Mouse (Mus musculus): ENCODE results near the gene Ttc25. TPM values are rescaled to one million over a fixed set of nuclear protein-coding genes. Genes with fewer than 3 reads are reported as not detected.

Ttc25 gene
- polyA plus RNA-seq (2014; fragmentation: Nextera tagmentation; extraction: Ambion mirVana), result 0.13 and 1.0 TPM in 2 replicates

DNA sequence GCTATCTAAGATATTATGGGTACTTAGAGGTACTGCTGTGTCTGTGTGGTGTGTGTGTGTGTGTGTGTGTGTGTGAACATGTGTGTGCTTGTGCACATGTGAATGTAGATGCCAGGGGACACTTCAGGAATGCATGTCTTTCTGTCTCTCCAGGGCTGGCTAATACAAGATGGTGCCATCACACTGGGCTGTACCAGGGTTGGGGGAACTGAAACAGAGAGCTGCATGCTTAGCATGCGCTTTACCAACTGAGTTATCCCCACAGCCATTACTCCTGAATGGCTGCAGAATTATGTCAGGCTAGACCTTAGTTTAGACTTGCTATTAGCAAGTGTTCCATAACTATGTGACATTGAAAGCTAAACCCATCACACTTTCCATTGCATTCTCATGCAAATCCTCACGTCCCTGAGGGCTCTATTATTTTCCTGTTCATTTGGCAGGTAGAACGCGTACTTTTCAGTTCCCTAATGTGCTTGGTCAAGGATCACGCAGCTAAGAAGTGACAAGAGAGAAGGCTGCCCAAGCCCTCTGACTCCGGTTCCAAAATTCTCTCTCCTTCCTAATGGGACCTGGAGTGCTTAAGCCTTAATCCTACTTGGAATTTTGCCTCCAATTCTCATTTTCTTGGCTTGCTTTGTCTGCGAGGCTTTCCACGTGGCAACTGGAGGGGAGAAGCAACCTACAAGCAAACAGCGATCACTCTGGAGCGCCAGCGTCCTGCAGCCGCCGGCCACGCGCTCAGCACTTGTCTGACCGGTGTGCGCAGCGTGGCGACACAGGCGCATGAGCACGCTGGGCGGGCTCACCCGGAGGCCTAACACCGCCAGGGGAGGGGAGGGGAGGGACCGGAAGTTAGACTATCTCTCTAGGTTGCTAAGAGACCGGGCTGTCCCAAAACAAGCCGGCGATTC, at the start of gene Ttc25:
Gene Ttc25, plus strand, starts transcription at position 776 of the 914 bp plus-strand sequence.
- Histone ChIP-seq H3K27ac (replicated peaks in 1 of 2; ENCODE audit: control insufficient read depth in 1 of 2, insufficient read depth in 1 of 2, low read depth in 2 of 2, low read length in 2 of 2) (peak within 1 kb of the TSS; percentile 22 to 61; a peak in 3 of 4 replicates), H3K4me3 (ENCODE audit: control insufficient read depth in 1 of 2, insufficient read depth in 1 of 2, low read depth in 1 of 2, low read length in 2 of 2) (peak within 1 kb of the TSS; percentile 38 to 52), H3K36me3 (ENCODE audit: control insufficient read depth, insufficient read depth, low read length) (no peaks in the 10 kb centered on the region), H3K27me3 (ENCODE audit: control insufficient read depth, insufficient read depth, low read length) (no peaks in the 10 kb centered on the region), H3K4me2 (ENCODE audit: low read length) (peak within 1 kb of the TSS; percentile 77), H3K9ac (ENCODE audit: low read length) (peak within 1 kb of the TSS; percentile 69), H3K9me3 (ENCODE audit: control insufficient read depth, low read length) (no peaks in the 10 kb centered on the region), H3K4me1 (ENCODE audit: control insufficient read depth in 2 of 2, insufficient read depth in 2 of 2, low read length in 2 of 2) (peaks cover 4 to 6% of the 10 kb centered on the region in 2 experiments; a peak in 3 of 4 replicates)
- ATAC-seq (ENCODE audit: insufficient number of reproducible peaks, insufficient read depth, low FRiP score, low read depth), result peak; percentile 95
- WGBS, result 5% methylated on average over 28 of the region's 28 CpGs

- peaks cover 99% of the 10 kb centered on the region for H3K36me3 ChIP-seq (ENCODE audit: control insufficient read depth, insufficient read depth, low read length)
- WGBS, result 75% methylated on average over 3 of the region's 3 CpGs
- no peak overlapping the region for H3K4me3 ChIP-seq (ENCODE audit: control insufficient read depth in 1 of 2, insufficient read depth in 1 of 2, low read depth in 1 of 2, low read length in 2 of 2)
- ATAC-seq (ENCODE audit: insufficient number of reproducible peaks, insufficient read depth, low FRiP score, low read depth), result no peak
- no peak overlapping the region for H3K9ac ChIP-seq (ENCODE audit: low read length)
- no peaks in the 10 kb centered on the region for H3K27me3 ChIP-seq (ENCODE audit: control insufficient read depth, insufficient read depth, low read length)
- no peak overlapping the region for H3K27ac ChIP-seq (replicated peaks in 1 of 2; ENCODE audit: control insufficient read depth in 1 of 2, insufficient read depth in 1 of 2, low read depth in 2 of 2, low read length in 2 of 2)
- no peaks in the 10 kb centered on the region for H3K4me1 ChIP-seq (ENCODE audit: control insufficient read depth in 2 of 2, insufficient read depth in 2 of 2, low read length in 2 of 2)
- H3K4me2 ChIP-seq (ENCODE audit: low read length), result no peak overlapping the region
- H3K9me3 ChIP-seq (ENCODE audit: control insufficient read depth, low read length), result no peaks in the 10 kb centered on the region
These were observed 45.2 kb upstream of the Ttc25 start for GRCm38 (mm10) chr11:100500241-100500640.

- Histone ChIP-seq H3K27ac (replicated peaks in 1 of 2; ENCODE audit: control insufficient read depth in 1 of 2, insufficient read depth in 1 of 2, low read depth in 2 of 2, low read length in 2 of 2) (no peak overlapping the region), H3K27me3 (ENCODE audit: control insufficient read depth, insufficient read depth, low read length) (no peaks in the 10 kb centered on the region), H3K9ac (ENCODE audit: low read length) (no peak overlapping the region), H3K4me1 (ENCODE audit: control insufficient read depth in 2 of 2, insufficient read depth in 2 of 2, low read length in 2 of 2) (no peaks in the 10 kb centered on the region), H3K9me3 (ENCODE audit: control insufficient read depth, low read length) (no peaks in the 10 kb centered on the region), H3K36me3 (ENCODE audit: control insufficient read depth, insufficient read depth, low read length) (peaks cover 99% of the 10 kb centered on the region), H3K4me3 (ENCODE audit: control insufficient read depth in 1 of 2, insufficient read depth in 1 of 2, low read depth in 1 of 2, low read length in 2 of 2) (no peak overlapping the region), H3K4me2 (ENCODE audit: low read length) (no peak overlapping the region)
- no peak for ATAC-seq (ENCODE audit: insufficient number of reproducible peaks, insufficient read depth, low FRiP score, low read depth)
- WGBS, result 89% methylated on average over 7 of the region's 7 CpGs
These were observed 44.8 kb upstream of the Ttc25 start for GRCm38 (mm10) chr11:100500651-100501050.

DNA sequence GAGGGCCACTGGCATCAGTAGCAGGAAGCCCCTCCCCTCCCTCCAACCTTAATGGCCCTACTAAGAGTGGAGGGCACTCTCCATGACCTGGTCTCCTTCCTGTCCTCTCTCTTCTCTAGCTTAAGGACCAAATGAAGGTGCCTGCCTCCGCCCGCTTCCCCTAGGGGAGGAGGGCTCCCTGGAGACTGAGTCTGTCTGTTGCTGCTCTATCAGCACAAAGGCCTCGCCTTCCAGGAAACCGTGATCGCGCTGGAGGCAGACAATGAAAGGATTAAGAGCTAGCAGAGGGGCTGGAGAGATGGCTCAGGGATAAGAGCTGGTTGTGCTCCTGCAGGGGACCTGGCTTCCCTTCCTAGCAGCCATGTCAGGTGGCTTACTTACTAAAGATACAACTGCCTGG, 44.1 kb upstream of the Ttc25 start:
- 45% methylated on average over 6 of the region's 6 CpGs for WGBS
- no peaks in the 10 kb centered on the region for H3K4me1 ChIP-seq (ENCODE audit: control insufficient read depth in 2 of 2, insufficient read depth in 2 of 2, low read length in 2 of 2)
- no peak overlapping the region for H3K4me2 ChIP-seq (ENCODE audit: low read length)
- ATAC-seq (ENCODE audit: insufficient number of reproducible peaks, insufficient read depth, low FRiP score, low read depth), result no peak
- no peaks in the 10 kb centered on the region for H3K27me3 ChIP-seq (ENCODE audit: control insufficient read depth, insufficient read depth, low read length)
- H3K36me3 ChIP-seq (ENCODE audit: control insufficient read depth, insufficient read depth, low read length), result peaks cover 98% of the 10 kb centered on the region
- H3K9me3 ChIP-seq (ENCODE audit: control insufficient read depth, low read length), result no peaks in the 10 kb centered on the region
- H3K4me3 ChIP-seq (ENCODE audit: control insufficient read depth in 1 of 2, insufficient read depth in 1 of 2, low read depth in 1 of 2, low read length in 2 of 2), result no peak overlapping the region
- no peak overlapping the region for H3K9ac ChIP-seq (ENCODE audit: low read length)
- H3K27ac ChIP-seq (replicated peaks in 1 of 2; ENCODE audit: control insufficient read depth in 1 of 2, insufficient read depth in 1 of 2, low read depth in 2 of 2, low read length in 2 of 2), result no peak overlapping the region

GRCm38 (mm10) chr11:100504990-100505660, 40.3 kb upstream of the Ttc25 start:
- Histone ChIP-seq H3K9ac (ENCODE audit: low read length) (no peak overlapping the region), H3K36me3 (ENCODE audit: control insufficient read depth, insufficient read depth, low read length) (peaks cover 93% of the 10 kb centered on the region), H3K4me1 (ENCODE audit: control insufficient read depth in 2 of 2, insufficient read depth in 2 of 2, low read length in 2 of 2) (no peaks in the 10 kb centered on the region), H3K27ac (replicated peaks in 1 of 2; ENCODE audit: control insufficient read depth in 1 of 2, insufficient read depth in 1 of 2, low read depth in 2 of 2, low read length in 2 of 2) (no peak overlapping the region), H3K4me3 (ENCODE audit: control insufficient read depth in 1 of 2, insufficient read depth in 1 of 2, low read depth in 1 of 2, low read length in 2 of 2) (no peak overlapping the region), H3K4me2 (ENCODE audit: low read length) (no peak overlapping the region), H3K27me3 (ENCODE audit: control insufficient read depth, insufficient read depth, low read length) (no peaks in the 10 kb centered on the region), H3K9me3 (ENCODE audit: control insufficient read depth, low read length) (no peaks in the 10 kb centered on the region)
- 95% methylated on average over 12 of the region's 12 CpGs for WGBS
- ATAC-seq (ENCODE audit: insufficient number of reproducible peaks, insufficient read depth, low FRiP score, low read depth), result no peak

DNA sequence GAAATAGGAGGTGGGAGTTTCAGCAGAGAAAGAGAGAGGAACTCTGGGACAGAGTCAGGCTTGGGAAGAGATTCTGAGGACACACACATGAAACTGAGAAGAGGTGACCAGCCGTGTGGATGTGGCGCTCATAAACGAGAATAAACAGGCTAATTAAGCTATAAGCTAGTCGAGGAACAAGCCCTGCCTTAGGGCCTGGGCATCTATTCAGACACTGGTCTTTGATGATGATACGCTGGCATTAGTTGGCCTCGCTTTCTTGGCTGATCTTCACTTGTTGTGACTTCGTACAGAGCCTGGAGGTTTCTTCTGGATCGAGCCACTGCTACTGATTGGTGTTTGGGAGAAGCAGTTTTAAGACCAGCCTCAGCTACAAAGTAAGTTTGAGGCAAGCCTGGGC, 39.4 kb upstream of the Ttc25 start:
- peaks cover 91% of the 10 kb centered on the region for H3K36me3 ChIP-seq (ENCODE audit: control insufficient read depth, insufficient read depth, low read length)
- H3K27ac ChIP-seq (replicated peaks in 1 of 2; ENCODE audit: control insufficient read depth in 1 of 2, insufficient read depth in 1 of 2, low read depth in 2 of 2, low read length in 2 of 2), result no peak overlapping the region
- H3K9me3 ChIP-seq (ENCODE audit: control insufficient read depth, low read length), result no peaks in the 10 kb centered on the region
- H3K4me2 ChIP-seq (ENCODE audit: low read length), result no peak overlapping the region
- no peak for ATAC-seq (ENCODE audit: insufficient number of reproducible peaks, insufficient read depth, low FRiP score, low read depth)
- H3K27me3 ChIP-seq (ENCODE audit: control insufficient read depth, insufficient read depth, low read length), result no peaks in the 10 kb centered on the region
- H3K4me1 ChIP-seq (ENCODE audit: control insufficient read depth in 2 of 2, insufficient read depth in 2 of 2, low read length in 2 of 2), result no peaks in the 10 kb centered on the region
- 96% methylated on average over 8 of the region's 8 CpGs for WGBS
- H3K4me3 ChIP-seq (ENCODE audit: control insufficient read depth in 1 of 2, insufficient read depth in 1 of 2, low read depth in 1 of 2, low read length in 2 of 2), result no peak overlapping the region
- no peak overlapping the region for H3K9ac ChIP-seq (ENCODE audit: low read length)

- Histone ChIP-seq H3K4me2 (ENCODE audit: low read length) (no peak overlapping the region), H3K9me3 (ENCODE audit: control insufficient read depth, low read length) (no peaks in the 10 kb centered on the region), H3K27ac (replicated peaks in 1 of 2; ENCODE audit: control insufficient read depth in 1 of 2, insufficient read depth in 1 of 2, low read depth in 2 of 2, low read length in 2 of 2) (no peak overlapping the region), H3K4me3 (ENCODE audit: control insufficient read depth in 1 of 2, insufficient read depth in 1 of 2, low read depth in 1 of 2, low read length in 2 of 2) (no peak overlapping the region), H3K36me3 (ENCODE audit: control insufficient read depth, insufficient read depth, low read length) (peaks cover 91% of the 10 kb centered on the region), H3K9ac (ENCODE audit: low read length) (no peak overlapping the region), H3K27me3 (ENCODE audit: control insufficient read depth, insufficient read depth, low read length) (no peaks in the 10 kb centered on the region), H3K4me1 (ENCODE audit: control insufficient read depth in 2 of 2, insufficient read depth in 2 of 2, low read length in 2 of 2) (no peaks in the 10 kb centered on the region)
- ATAC-seq (ENCODE audit: insufficient number of reproducible peaks, insufficient read depth, low FRiP score, low read depth), result no peak
- WGBS, result 85% methylated on average over 2 of the region's 2 CpGs
These were observed 34.9 kb upstream of the Ttc25 start for GRCm38 (mm10) chr11:100510556-100510955.

Measured in heart, embryonic 14.5 days (tissue).